Mouse (Mus musculus) embryonic facial prominence, embryonic 12.5 days (tissue): ENCODE data around the gene Pip4k2c. TPM values are rescaled to one million over a fixed set of nuclear protein-coding genes. Genes with fewer than 3 reads are reported as not detected.
A peak's percentile ranks its signal among the peaks of the same experiment; 100 is the strongest.
"Not testable (repeated sequence)": the region's sequence is repeated elsewhere in the genome, so short reads cannot be mapped to it uniquely, and the experiment has no call there.

Source experiments
- ATAC-seq: fragments of 200-750 bp; cut with Nextera tagmentation; 2 replicates; pipeline ENCODE4 v1.8.0; 2017; ENCODE audit not compliant: insufficient number of reproducible peaks, insufficient read depth, low FRiP score, low TSS enrichment
- H3K27ac ChIP-seq: fragments of 300-500 bp; sonication (generic); 2 replicates; pipeline ENCODE4 v1.5.1; 2016; ENCODE audit warnings: mild to moderate bottlenecking
- H3K27me3 ChIP-seq: fragments of 300-500 bp; sonication (generic); 2 replicates; pipeline ENCODE4 v1.6.1; 2016; ENCODE audit warnings: mild to moderate bottlenecking, moderate library complexity
- H3K36me3 ChIP-seq: fragments of 300-500 bp; sonication (generic); 2 replicates; pipeline ENCODE4 v1.6.1; 2016; ENCODE audit warnings: mild to moderate bottlenecking
- H3K4me1 ChIP-seq: fragments of 300-500 bp; sonication (generic); 2 replicates; pipeline ENCODE4 v1.6.1; 2016
- H3K4me2 ChIP-seq: fragments of 300-500 bp; sonication (generic); replicated peaks from 2 replicates; pipeline ENCODE4 v1.6.1; 2016; ENCODE audit warnings: mild to moderate bottlenecking, moderate library complexity
- H3K4me3 ChIP-seq: fragments of 300-500 bp; sonication (generic); 2 replicates; pipeline ENCODE4 v1.5.1; 2016; ENCODE audit warnings: mild to moderate bottlenecking
- H3K9ac ChIP-seq: fragments of 300-500 bp; sonication (generic); 2 replicates; pipeline ENCODE4 v1.6.1; 2016; ENCODE audit warnings: mild to moderate bottlenecking, moderate library complexity
- H3K9me3 ChIP-seq: fragments of 300-500 bp; sonication (generic); 2 replicates; pipeline ENCODE4 v1.6.1; 2016; ENCODE audit warnings: mild to moderate bottlenecking, moderate library complexity
- WGBS: fragments of 180-500 bp; shearing (Covaris S2); methylation state at CpG from one replicate; pipeline ENCODE4 v1.1.7; 2016; 5-methylcytosine and 5-hydroxymethylcytosine counted together
- polyA plus RNA-seq: library from polyadenylated mRNA; unstranded; fragments of >200 nt; fragmentation: Nextera tagmentation; extraction: Ambion mirVana; gene quantifications from 2 replicates; pipeline ENCODE4 v1.2.1, GENCODE M21; 2016

Pip4k2c gene
- polyA plus RNA-seq, 1 experiment from 2014 or later, result 30.5 TPM

GRCm38 (mm10) chr10:127194428-127195327 lies 16.7 kb downstream of the Pip4k2c start:
- Histone ChIP-seq H3K9ac (peak overlapping the region; percentile 95), H3K27ac (peak overlapping the region; percentile 95), H3K27me3 (no peaks in the 10 kb centered on the region), H3K4me3 (peak overlapping the region; percentile 88), H3K9me3 (no peaks in the 10 kb centered on the region), H3K4me2 (peak overlapping the region; percentile 87), H3K36me3 (peaks cover 38% of the 10 kb centered on the region), H3K4me1 (peaks cover 46% of the 10 kb centered on the region)
- ATAC-seq, result peak; percentile 9; the same call in 1 of the 2 replicates
- 10% methylated on average over 22 of the region's 22 CpGs for WGBS

GRCm38 (mm10) chr10:127193011-127193410 lies 18.4 kb downstream of the Pip4k2c start:
- 73% methylated on average over 9 of the region's 9 CpGs for WGBS
- ATAC-seq, result no peak
- H3K36me3 ChIP-seq, result peaks cover 22% of the 10 kb centered on the region
- H3K4me1 ChIP-seq, result peaks cover 46% of the 10 kb centered on the region
- H3K9me3 ChIP-seq, result no peaks in the 10 kb centered on the region
- H3K27ac ChIP-seq, result no peak overlapping the region
- H3K9ac ChIP-seq, result no peak overlapping the region
- H3K4me3 ChIP-seq, result no peak overlapping the region
- no peaks in the 10 kb centered on the region for H3K27me3 ChIP-seq
- H3K4me2 ChIP-seq, result no peak overlapping the region

- H3K9me3 ChIP-seq, H3K4me3 ChIP-seq, H3K27me3 ChIP-seq, H3K27ac ChIP-seq, H3K9ac ChIP-seq, ATAC-seq, H3K4me2 ChIP-seq: not testable (repeated sequence)
- H3K36me3 ChIP-seq, result peaks cover 18% of the 10 kb centered on the region
- H3K4me1 ChIP-seq, result peaks cover 51% of the 10 kb centered on the region
- 80% methylated on average over 1 of the region's 1 CpGs for WGBS
These were observed 19.4 kb downstream of the Pip4k2c start for GRCm38 (mm10) chr10:127192057-127192328.

- peak overlapping the region; percentile 92; the same call in 1 of the 2 replicates for H3K4me2 ChIP-seq
- peak overlapping the region; percentile 96; the same call in 1 of the 2 replicates for H3K27ac ChIP-seq
- no peak for ATAC-seq
- H3K36me3 ChIP-seq, result peaks cover 24% of the 10 kb centered on the region
- no peaks in the 10 kb centered on the region for H3K27me3 ChIP-seq
- H3K9ac ChIP-seq, result no peak overlapping the region
- H3K4me1 ChIP-seq, result peaks cover 48% of the 10 kb centered on the region
- WGBS, result 75% methylated on average over 19 of the region's 19 CpGs
- no peaks in the 10 kb centered on the region for H3K9me3 ChIP-seq
- no peak overlapping the region for H3K4me3 ChIP-seq
These were observed 20.0 kb downstream of the Pip4k2c start for GRCm38 (mm10) chr10:127191191-127192056.

- peaks cover 29% of the 10 kb centered on the region for H3K36me3 ChIP-seq
- H3K4me3 ChIP-seq, result peak overlapping the region; percentile 70
- H3K4me1 ChIP-seq, result peaks cover 44% of the 10 kb centered on the region
- peak overlapping the region; percentile 92 for H3K4me2 ChIP-seq
- no peak; the same call in 1 of the 2 replicates for ATAC-seq
- no peaks in the 10 kb centered on the region for H3K9me3 ChIP-seq
- H3K27me3 ChIP-seq, result no peaks in the 10 kb centered on the region
- 29% methylated on average over 14 of the region's 14 CpGs for WGBS
- H3K27ac ChIP-seq, result peak overlapping the region; percentile 96
- peak overlapping the region; percentile 90 for H3K9ac ChIP-seq
These were observed 20.8 kb downstream of the Pip4k2c start for GRCm38 (mm10) chr10:127190398-127191190.

- no peaks in the 10 kb centered on the region for H3K9me3 ChIP-seq
- peaks cover 46% of the 10 kb centered on the region for H3K4me1 ChIP-seq
- H3K36me3 ChIP-seq, result peaks cover 36% of the 10 kb centered on the region
- peak within 1 kb of the TSS; percentile 70 for H3K4me3 ChIP-seq
- peak within 1 kb of the TSS; percentile 90 for H3K9ac ChIP-seq
- peak; percentile 28; the same call in 1 of the 2 replicates for ATAC-seq
- peak within 1 kb of the TSS; percentile 96 for H3K27ac ChIP-seq
- WGBS, result 2% methylated on average over 34 of the region's 35 CpGs
- peak within 1 kb of the TSS; percentile 92 for H3K4me2 ChIP-seq
- no peaks in the 10 kb centered on the region for H3K27me3 ChIP-seq
These were observed 21.6 kb downstream of the Pip4k2c start, which contains the start of gene Arhgef25 for GRCm38 (mm10) chr10:127189651-127190381. Gene Arhgef25 (minus strand): TSS chr10:127190083.

- H3K9me3 ChIP-seq, result no peaks in the 10 kb centered on the region
- H3K4me2 ChIP-seq, result peak overlapping the region; percentile 92
- 1% methylated on average over 26 of the region's 26 CpGs for WGBS
- peak; percentile 1; the same call in 1 of the 2 replicates for ATAC-seq
- no peaks in the 10 kb centered on the region for H3K27me3 ChIP-seq
- peaks cover 46% of the 10 kb centered on the region for H3K4me1 ChIP-seq
- peak overlapping the region; percentile 96 for H3K27ac ChIP-seq
- peak overlapping the region; percentile 90 for H3K9ac ChIP-seq
- peaks cover 39% of the 10 kb centered on the region for H3K36me3 ChIP-seq
- H3K4me3 ChIP-seq, result peak overlapping the region; percentile 70
These were observed 22.2 kb downstream of the Pip4k2c start for GRCm38 (mm10) chr10:127189116-127189650.

GRCm38 (mm10) chr10:127188465-127189115 lies 22.8 kb downstream of the Pip4k2c start:
- Histone ChIP-seq H3K4me1 (peaks cover 50% of the 10 kb centered on the region), H3K27ac (peak overlapping the region; percentile 96), H3K4me2 (peak overlapping the region; percentile 92), H3K4me3 (peak overlapping the region; percentile 70), H3K27me3 (no peaks in the 10 kb centered on the region), H3K9ac (peak overlapping the region; percentile 90), H3K36me3 (peaks cover 39% of the 10 kb centered on the region), H3K9me3 (no peaks in the 10 kb centered on the region)
- WGBS, result under 1% methylated on average over 46 of the region's 46 CpGs
- peak; percentile 79 for ATAC-seq

- Histone ChIP-seq H3K9ac (peak overlapping the region; percentile 90), H3K36me3 (peaks cover 39% of the 10 kb centered on the region), H3K27ac (peak overlapping the region; percentile 96), H3K27me3 (no peaks in the 10 kb centered on the region), H3K9me3 (no peaks in the 10 kb centered on the region), H3K4me3 (peak overlapping the region; percentile 70), H3K4me2 (peak overlapping the region; percentile 92), H3K4me1 (peaks cover 50% of the 10 kb centered on the region)
- no peak for ATAC-seq
- under 1% methylated on average over 19 of the region's 21 CpGs for WGBS
These were observed 23.3 kb downstream of the Pip4k2c start for GRCm38 (mm10) chr10:127188079-127188453.
